Mouse (Mus musculus) testis, adult 2 months (tissue): Measurements from ENCODE around the gene Kptn.

Experiments used
- CTCF ChIP-seq: fragments of 200-500 bp; IDR thresholded peaks from 2 replicates; pipeline ENCODE4 v1.5.1; 2012; ENCODE audit warnings: low read depth, mild to moderate bottlenecking, inconsistent platforms, low read length, moderate library complexity; ENCODE audit not compliant: control insufficient read depth, insufficient read depth, insufficient replicate concordance
- POLR2A ChIP-seq: fragments of 200-500 bp; IDR thresholded peaks from 2 replicates; pipeline ENCODE4 v1.6.1; 2012; ENCODE audit warnings: low read depth, mild to moderate bottlenecking, inconsistent platforms, low read length, moderate library complexity; ENCODE audit not compliant: control insufficient read depth

- TF ChIP-seq POLR2A: no peak
- TF ChIP-seq CTCF: no peak
Observed at GRCm38 (mm10) chr7:16175542-16175931, 55.8 kb downstream of the Kptn start.
